Mouse (Mus musculus) kidney, postnatal 14 days (tissue): ENCODE measurements around the gene Cd8b1.

Source experiments
- DNase-seq: peaks from one replicate; pipeline ENCODE4 v3.0.0; 2022; ENCODE audit warnings: mixed read lengths

Cd8b1 gene

DNA sequence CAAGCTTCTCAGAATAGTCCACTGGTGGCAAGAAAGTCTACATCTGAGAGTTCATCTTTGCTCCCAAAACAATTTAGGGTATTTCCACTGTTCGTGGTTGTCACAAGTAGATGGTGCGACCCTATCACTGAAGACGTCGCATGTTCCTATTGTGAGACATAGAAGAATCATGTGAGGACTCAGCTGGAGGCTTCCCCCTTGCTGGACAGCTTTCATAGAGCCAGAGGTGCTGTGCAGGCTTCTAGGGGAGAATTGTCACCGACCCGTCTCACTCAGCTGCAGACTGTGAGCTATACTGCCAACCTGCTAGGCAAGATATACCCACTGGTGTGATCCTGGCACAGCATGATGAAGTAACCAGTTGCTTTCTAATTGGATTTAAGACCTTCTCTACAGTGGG lies 29.6 kb downstream of the Cd8b1 start:
- no peak for DNase-seq

DNA sequence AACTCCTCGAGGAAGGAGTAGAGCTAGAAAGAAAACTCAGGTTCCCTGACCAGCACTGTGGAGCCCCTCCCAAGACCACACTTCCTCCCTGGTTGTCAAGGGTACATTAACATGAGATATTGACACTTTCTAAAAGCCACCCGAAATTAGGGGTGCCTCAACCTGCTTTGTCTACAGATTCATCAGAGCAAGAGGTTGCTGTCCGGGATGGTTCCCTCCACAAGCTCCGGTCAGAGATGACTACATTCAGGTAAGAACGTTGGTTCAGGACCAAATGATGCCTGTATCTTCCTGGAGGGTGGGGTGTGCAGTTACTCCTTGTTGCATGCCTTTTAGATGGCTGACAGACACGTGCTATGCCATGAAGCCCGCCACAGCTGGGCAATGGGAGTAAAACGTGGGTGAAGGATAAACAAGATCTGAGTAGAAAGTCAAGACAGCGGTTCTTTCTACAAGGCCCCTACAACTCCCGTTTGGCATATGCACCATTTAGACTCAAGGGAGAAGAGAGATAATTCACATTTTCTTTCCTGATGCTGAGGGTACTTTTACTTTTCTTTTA lies 30.4 kb downstream of the Cd8b1 start:
- DNase-seq: no peak

DNA sequence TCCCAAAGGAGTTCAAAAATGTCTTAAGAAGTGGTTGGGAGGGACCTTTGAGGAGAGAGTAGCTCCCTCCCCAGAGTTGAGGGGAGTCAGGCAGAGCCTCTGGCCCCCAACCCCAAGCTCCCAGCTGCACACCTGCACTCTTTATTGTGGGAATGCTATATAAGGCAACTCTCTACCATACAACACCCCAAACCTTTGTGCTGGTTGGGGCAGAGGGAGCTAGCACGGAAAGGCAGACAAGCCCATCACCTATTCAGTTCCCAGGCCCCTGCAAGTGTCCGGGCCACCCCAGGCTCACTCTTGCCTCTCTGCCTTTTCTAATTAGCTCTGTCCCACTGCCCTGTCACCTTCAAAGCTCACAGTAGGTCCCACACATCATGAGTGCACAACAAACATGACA lies 31.1 kb downstream of the Cd8b1 start:
- no peak for DNase-seq

DNA sequence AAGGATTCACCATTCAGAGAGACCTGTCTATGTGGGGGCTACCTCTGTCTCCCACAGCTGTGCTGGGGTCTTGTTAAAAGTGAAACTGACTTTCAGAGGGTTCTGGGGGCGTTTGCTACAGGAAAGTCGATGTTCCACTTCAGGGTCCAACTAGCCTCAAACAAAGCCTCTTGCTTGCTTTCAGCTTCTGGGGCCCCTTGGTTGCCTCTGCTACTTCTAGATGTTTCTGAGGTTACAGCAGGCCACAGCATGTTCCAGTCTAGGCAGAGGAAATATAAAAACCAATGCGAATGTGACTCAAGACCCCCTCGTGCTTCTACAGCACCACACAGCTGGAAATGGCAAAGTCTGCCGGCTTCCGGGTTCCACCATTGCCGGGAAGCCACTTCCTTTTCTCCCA lies 34.9 kb downstream of the Cd8b1 start:
- DNase-seq: no peak

DNA sequence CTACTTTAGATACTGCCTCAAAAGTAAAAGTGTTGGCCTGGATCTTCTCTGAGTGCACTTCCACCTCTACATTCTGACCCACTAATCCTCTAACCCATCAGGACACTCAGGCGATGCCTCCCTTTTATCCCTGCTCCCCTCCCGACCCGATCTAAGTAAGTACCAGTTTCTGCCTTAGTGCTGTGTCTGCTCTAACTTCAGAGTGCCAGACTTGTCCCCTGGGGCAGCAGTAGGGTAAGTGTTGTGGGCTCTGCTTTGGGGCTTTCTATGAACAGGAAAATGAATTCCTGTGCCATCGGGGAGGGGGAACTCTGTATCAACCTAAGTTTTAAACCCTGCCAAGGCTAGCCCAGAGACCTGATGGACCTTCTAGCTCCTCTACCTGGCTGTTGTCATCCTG lies 37.6 kb downstream of the Cd8b1 start:
- DNase-seq: no peak

DNA sequence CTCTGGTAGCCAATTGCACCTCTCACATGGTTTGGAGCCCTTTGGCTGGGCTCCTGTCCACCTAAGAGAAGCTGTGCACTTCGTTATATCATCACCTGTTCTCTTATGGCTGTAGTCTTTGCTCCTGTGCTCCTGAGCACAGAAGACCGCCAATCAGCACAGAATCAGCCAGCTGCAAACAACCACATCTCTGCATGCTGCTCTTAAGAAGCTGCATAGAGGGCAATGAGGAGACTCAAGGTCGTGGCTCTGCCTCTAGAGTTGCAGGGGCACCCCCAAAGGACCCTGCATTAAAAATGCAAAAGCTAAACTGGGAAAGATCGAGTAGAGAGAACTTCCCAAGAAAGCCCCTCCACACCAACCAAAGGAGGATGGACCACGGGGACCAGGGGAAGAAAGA lies 38.2 kb downstream of the Cd8b1 start:
- DNase-seq: no peak

DNA sequence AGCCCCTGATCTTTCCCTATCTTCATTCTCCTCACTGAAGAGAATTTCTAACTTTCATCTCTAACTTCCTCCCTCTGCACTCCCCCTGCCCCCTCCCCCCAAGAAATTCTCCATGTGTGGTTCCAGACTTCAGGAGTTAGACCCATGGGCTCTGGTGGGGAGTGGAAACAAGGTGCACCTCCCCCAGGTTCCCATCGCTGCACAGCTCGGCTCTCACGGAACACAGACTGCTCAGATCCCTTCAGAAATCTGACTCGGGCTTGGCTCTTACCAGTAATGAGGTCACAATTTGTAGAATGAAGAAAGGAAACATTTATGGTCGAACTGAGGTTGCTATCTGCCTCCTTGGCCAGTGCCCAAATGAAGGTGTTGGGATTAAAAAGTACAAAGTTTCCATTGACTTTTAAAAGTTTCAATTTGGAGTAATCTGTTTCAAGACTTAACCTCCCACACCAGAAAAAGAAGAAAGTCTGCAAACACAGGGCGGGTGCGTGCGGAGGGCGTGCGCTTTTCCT lies 38.6 kb downstream of the Cd8b1 start:
- no peak for DNase-seq

DNA sequence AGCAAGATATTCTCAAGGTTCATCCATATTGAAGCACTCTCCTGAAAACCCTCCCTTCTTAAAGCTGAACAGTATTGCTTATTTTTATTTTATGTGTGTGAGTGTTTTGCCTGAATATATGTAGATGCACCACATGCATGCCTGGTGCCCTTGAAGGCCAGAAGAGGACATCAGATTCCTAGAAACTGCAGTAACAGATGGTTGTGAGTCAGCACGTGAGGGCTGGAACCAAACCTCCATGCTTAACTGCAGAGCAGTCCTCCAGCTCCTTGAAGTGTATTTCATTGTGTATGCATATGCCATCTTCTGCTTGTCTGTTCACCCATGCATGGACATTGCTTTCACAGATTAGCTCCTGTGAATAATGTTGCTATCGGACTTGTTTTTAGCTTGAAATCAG lies 41.4 kb downstream of the Cd8b1 start:
- DNase-seq: no peak

DNA sequence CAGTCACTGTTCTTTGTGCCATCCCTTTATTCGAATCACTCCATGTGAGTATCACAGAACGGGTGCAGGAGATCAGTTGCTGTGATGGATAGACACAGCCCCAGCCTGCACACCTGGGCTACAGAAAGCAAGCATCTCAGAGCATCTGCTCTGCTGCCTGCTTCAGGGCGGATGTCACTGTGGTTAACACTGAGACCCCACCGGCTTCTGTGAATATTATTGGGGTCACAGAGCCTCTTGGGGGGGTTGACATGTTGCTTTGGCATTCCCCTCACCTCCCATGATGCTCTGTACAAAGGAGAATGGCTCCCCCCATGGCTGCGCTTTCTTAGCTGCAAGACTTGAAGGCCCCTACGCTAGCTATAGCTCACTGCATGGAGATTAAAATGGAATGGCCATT lies 46.8 kb downstream of the Cd8b1 start:
- no peak for DNase-seq

DNA sequence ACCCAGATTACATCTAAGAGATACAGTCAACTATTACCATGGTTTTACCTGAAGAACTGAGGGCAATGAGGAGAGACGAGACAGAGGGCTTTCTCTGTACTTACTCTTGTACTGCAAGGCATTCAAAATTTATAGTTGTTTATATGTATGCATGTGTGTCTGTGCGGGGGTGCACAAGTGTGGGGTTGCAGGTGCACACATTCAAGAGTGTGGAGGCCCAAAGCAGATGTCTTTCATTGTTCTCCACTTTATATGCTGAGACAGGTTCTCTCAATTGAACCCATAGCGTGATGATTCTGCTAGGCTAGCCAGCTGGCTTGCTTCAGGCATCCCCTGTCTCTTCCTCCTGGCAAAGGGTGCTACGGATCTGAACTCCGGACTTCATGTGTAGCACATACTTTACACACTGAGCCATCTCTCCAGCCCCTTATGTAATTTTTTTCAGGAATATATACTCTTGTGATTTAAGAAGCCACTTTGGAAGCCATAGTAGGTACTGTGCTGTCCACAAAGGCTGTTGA lies 48.6 kb downstream of the Cd8b1 start:
- DNase-seq: no peak

DNA sequence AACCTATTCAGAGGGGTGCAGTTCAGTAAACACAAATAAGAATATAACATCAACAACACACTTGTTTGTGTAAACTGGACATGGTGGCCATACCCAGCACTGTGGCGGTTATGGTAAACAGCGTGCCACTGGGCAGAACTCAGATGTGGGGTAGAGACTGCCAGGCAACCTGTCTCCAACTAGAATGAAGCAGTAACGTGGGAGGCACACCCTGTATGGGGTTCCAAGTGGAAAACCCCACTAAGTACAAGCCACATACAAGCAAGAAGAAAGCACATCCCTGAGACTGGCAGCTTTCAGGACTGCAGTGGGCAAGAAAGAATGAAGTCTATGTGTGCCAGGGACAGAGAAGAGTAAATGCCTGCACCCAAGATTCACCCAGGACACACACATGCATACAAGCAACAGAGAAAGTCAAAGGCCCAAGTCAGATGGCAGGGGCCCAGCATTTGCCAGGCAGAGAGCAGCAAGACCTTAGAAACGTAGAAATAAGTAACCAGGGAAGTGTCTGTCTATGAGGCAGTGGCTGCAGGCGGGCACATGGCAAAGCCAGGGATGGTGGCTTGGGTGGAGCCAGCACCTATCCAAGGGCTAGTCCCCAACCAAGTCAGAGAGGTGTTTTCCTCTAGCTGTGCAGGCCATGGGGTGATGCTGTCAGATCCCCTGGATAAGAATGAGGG lies 49.6 kb downstream of the Cd8b1 start:
- DNase-seq: no peak

DNA sequence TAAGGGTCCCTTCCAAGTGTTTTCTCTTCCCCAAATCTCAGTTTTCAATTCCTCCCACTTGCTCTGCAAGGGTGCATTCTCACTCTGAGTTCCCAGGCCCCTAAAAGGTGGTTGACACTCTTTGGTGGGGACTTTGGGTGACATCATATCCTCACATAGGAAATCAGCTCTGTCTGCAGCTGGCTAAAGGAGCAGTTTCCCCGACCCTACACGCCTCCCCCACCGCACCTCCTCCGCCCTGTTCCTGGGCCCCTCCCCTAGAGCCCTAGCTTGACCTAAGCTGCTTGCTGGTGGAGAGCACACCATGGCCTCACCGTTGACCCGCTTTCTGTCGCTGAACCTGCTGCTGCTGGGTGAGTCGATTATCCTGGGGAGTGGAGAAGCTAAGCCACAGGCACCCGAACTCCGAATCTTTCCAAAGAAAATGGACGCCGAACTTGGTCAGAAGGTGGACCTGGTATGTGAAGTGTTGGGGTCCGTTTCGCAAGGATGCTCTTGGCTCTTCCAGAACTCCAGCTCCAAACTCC lies 50.7 kb downstream of the Cd8b1 start, which contains the start of gene Cd8a:
Gene Cd8a, plus strand, starts transcription at position 179 of the 527 bp plus-strand sequence.
- DNase-seq: no peak

DNA sequence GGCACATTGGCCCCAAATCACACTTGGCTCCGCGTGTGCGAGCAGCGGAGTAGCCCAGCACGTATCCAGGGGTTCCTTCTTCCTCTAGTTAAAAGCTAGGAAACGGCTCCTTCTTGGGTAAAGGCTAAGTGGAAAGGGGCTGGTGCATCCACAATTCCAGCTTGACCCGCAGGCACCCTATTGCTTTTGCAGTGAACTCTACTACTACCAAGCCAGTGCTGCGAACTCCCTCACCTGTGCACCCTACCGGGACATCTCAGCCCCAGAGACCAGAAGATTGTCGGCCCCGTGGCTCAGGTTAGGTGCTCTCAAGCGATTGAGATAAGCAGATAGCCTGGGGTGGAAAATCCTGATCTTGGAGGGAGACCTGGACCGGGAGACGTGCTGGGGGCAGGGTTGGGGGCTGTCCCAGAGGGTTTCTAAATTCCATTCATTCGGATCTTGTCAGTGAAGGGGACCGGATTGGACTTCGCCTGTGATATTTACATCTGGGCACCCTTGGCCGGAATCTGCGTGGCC lies 51.8 kb downstream of the Cd8b1 start:
- no peak for DNase-seq

DNA sequence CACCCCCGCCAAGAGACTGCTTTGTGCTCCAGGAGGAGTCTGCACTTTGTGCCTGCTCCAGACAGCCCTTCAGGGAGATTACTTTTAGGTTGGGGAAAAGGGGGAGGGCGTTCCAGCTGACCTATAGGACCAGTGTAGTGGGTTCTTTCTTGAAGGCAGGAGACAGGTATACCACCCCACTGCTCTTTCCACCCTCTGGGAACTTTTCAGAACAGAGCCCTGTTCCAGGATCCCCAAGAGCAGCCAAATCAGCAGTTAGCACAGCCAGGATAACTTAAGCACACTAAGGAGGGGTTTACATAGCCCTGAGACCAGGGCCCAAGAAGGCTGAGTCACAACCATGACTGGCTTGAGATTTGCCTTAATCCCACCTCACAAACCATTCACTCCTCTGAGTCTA lies 52.3 kb downstream of the Cd8b1 start:
- DNase-seq: no peak

DNA sequence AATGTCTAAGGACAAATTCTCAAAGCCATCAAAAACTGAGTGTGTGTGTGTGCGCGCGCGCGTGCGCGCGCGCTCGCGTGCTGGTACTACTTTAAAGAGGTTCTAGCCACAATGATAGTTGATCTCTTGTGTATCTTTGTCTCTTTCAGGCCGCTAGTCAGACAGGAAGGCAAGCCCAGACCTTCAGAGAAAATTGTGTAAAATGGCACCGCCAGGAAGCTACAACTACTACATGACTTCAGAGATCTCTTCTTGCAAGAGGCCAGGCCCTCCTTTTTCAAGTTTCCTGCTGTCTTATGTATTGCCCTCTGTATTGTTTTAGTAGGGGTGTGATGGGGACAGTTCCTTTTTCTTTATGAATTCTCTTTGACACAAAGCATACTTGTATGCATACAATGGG lies 54.1 kb downstream of the Cd8b1 start:
- no peak for DNase-seq

DNA sequence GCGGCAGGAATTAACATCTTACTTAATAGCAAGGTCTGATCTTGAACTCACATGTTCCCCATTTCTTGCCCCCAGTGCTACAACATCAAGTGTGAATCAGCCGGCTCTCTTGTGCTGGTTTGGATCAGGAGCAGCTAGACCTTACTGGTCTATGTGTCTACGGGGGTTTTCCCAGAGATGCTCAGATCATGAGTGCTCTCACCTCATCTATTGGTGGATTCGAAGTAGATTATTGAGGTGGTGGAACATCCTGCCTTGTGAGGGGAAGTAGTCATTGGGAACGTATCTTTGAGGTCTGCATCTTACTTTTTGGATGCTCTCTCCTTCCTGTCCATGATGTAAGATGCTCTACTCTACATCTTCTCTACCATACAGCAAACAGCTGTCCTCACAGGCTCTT lies 59.1 kb downstream of the Cd8b1 start:
- no peak for DNase-seq
